Mouse (Mus musculus) brain, adult 2 months (tissue): ENCODE data around the gene Omp.
"Not testable (repeated sequence)": the region's sequence is repeated elsewhere in the genome, so short reads cannot be mapped to it uniquely, and the experiment has no call there.

ENCODE experiments used
- DNase-seq: peaks from one replicate; pipeline ENCODE4 v3.0.0; 2011; ENCODE audit warnings: low read depth, low spot score

Gene Omp

GRCm38 (mm10) chr7:98145402-98145801 is at the start of gene Omp:
Gene Omp (minus strand): TSS chr7:98145502.
- DNase-seq: no peak

GRCm38 (mm10) chr7:98194026-98194792 is 48.9 kb upstream of the Omp start:
- peak; percentile 53 for DNase-seq

- peak; percentile 68 for DNase-seq
These were observed 48.3 kb upstream of the Omp start for GRCm38 (mm10) chr7:98193515-98194025.

GRCm38 (mm10) chr7:98191571-98192250 is 46.4 kb upstream of the Omp start:
- no peak for DNase-seq

GRCm38 (mm10) chr7:98190578-98190977 is 45.3 kb upstream of the Omp start:
- no peak for DNase-seq

GRCm38 (mm10) chr7:98189745-98190144 is 44.4 kb upstream of the Omp start:
- no peak for DNase-seq

- DNase-seq: no peak
These were observed 43.4 kb upstream of the Omp start for GRCm38 (mm10) chr7:98188680-98189079.

- DNase-seq: no peak
These were observed 42.9 kb upstream of the Omp start for GRCm38 (mm10) chr7:98188238-98188637.

GRCm38 (mm10) chr7:98187332-98187731 is 42.0 kb upstream of the Omp start:
- DNase-seq: not testable (repeated sequence)

GRCm38 (mm10) chr7:98186637-98187036 is 41.3 kb upstream of the Omp start:
- peak; percentile 85 for DNase-seq

- peak; percentile 55 for DNase-seq
These were observed 40.0 kb upstream of the Omp start for GRCm38 (mm10) chr7:98185326-98185725.

- DNase-seq: no peak
These were observed 33.4 kb upstream of the Omp start for GRCm38 (mm10) chr7:98178560-98179231.

- DNase-seq: peak; percentile 91
These were observed 32.7 kb upstream of the Omp start, which contains the start of gene Capn5 for GRCm38 (mm10) chr7:98177929-98178559. Gene Capn5 (minus strand): TSS chr7:98178274.

GRCm38 (mm10) chr7:98177566-98177928 is 32.2 kb upstream of the Omp start:
- no peak for DNase-seq

GRCm38 (mm10) chr7:98177071-98177485 is 31.8 kb upstream of the Omp start:
- no peak for DNase-seq

GRCm38 (mm10) chr7:98176322-98177070 is 31.2 kb upstream of the Omp start:
- DNase-seq: no peak

- DNase-seq: no peak
These were observed 29.8 kb upstream of the Omp start for GRCm38 (mm10) chr7:98174883-98175755.

GRCm38 (mm10) chr7:98173408-98173807 is 28.1 kb upstream of the Omp start:
- DNase-seq: no peak

- no peak for DNase-seq
These were observed 27.4 kb upstream of the Omp start for GRCm38 (mm10) chr7:98172661-98173060.
